Comparison of ENCODE assay signal across 21 mouse cellular contexts in the genomic region with DNA sequence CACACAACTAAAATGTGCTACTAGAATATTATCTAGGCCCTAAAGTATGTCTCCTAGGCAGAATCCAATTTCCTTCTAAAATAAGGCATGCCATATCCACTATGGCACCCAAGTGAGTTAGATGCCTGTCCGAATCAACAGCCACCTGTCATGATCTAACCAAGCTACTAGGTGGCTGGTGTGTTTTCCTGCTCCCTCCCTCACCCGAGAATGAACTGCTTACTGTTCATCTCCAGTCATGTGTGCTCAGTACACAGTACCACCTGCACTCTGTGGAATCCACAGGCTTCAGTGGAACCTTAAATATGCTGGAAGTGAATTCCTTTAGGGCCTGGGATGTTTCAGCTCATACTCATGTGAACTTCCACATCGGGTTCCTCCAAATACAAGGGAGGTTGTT.
DNase-seq lines count a peak whose midpoint lies in the region; ATAC-seq and TF ChIP-seq lines count a peak whose summit lies in the region.
"Had no signal": no experiment of that assay in that cellular context is flagged by ENCODE, and none has a peak within 500 bp of the region (broad histone marks: within the 10 kb centered on the region; RNA-seq: fewer than 3 reads in every experiment).

No protein-coding gene starts in this region.

- no peaks in the 10 kb centered on the region for H3K9me3 ChIP-seq in hindbrain, embryonic 10.5 days
- no peaks in the 10 kb centered on the region for H3K9me3 ChIP-seq in hindbrain, embryonic 13.5 days
- H3K9me3 ChIP-seq in midbrain, postnatal 0 days (ENCODE audit: low read length), result no peaks in the 10 kb centered on the region
- no peaks in the 10 kb centered on the region for H3K9me3 ChIP-seq in midbrain, embryonic 15.5 days
- H3K9me3 ChIP-seq in heart, embryonic 10.5 days, result no peaks in the 10 kb centered on the region
- H3K9me3 ChIP-seq: forebrain, embryonic 13.5 days; limb, embryonic 12.5 days; liver, embryonic 13.5 days; neural tube, embryonic 15.5 days had no signal

- WGBS in hindbrain, embryonic 10.5 days, result 78% methylated on average over 3 of the region's 3 CpGs
- WGBS in hindbrain, embryonic 13.5 days, result 75% methylated on average over 3 of the region's 3 CpGs
- 80% methylated on average over 3 of the region's 3 CpGs for WGBS in midbrain, postnatal 0 days
- 69% methylated on average over 3 of the region's 3 CpGs for WGBS in midbrain, embryonic 15.5 days
- 77% methylated on average over 3 of the region's 3 CpGs for WGBS in heart, embryonic 10.5 days

- no peaks in the 10 kb centered on the region for H3K27me3 ChIP-seq in hindbrain, embryonic 10.5 days (ENCODE audit: insufficient read depth, poor library complexity, severe bottlenecking)
- no peaks in the 10 kb centered on the region for H3K27me3 ChIP-seq in hindbrain, embryonic 13.5 days
- no peaks in the 10 kb centered on the region for H3K27me3 ChIP-seq in midbrain, postnatal 0 days (ENCODE audit: insufficient read depth, low read length)
- H3K27me3 ChIP-seq in midbrain, embryonic 15.5 days (replicated peaks), result no peaks in the 10 kb centered on the region
- no peaks in the 10 kb centered on the region for H3K27me3 ChIP-seq in heart, embryonic 10.5 days (ENCODE audit: insufficient read depth, poor library complexity, severe bottlenecking)
- H3K27me3 ChIP-seq: forebrain, embryonic 13.5 days; limb, embryonic 12.5 days; liver, embryonic 13.5 days; neural tube, embryonic 15.5 days had no signal

- H3K4me1 ChIP-seq in hindbrain, embryonic 10.5 days (replicated peaks), result peaks cover 19% of the 10 kb centered on the region
- H3K4me1 ChIP-seq in hindbrain, embryonic 13.5 days (replicated peaks), result no peaks in the 10 kb centered on the region
- no peaks in the 10 kb centered on the region for H3K4me1 ChIP-seq in midbrain, postnatal 0 days (ENCODE audit: insufficient read depth, low read length)
- H3K4me1 ChIP-seq in midbrain, embryonic 15.5 days, result peaks cover 2% of the 10 kb centered on the region; the same call in 1 of the 2 replicates
- H3K4me1 ChIP-seq in heart, embryonic 10.5 days, result no peaks in the 10 kb centered on the region
- H3K4me1 ChIP-seq: limb, embryonic 12.5 days; liver, embryonic 13.5 days; neural tube, embryonic 15.5 days had no signal

- H3K36me3 ChIP-seq in hindbrain, embryonic 10.5 days, result no peaks in the 10 kb centered on the region
- no peaks in the 10 kb centered on the region for H3K36me3 ChIP-seq in hindbrain, embryonic 13.5 days
- no peaks in the 10 kb centered on the region for H3K36me3 ChIP-seq in midbrain, postnatal 0 days (ENCODE audit: insufficient read depth, low read length)
- H3K36me3 ChIP-seq in midbrain, embryonic 15.5 days (replicated peaks), result no peaks in the 10 kb centered on the region
- H3K36me3 ChIP-seq in heart, embryonic 10.5 days, result no peaks in the 10 kb centered on the region
- H3K36me3 ChIP-seq: limb, embryonic 12.5 days; liver, embryonic 13.5 days; neural tube, embryonic 15.5 days had no signal

- H3K9ac ChIP-seq in hindbrain, embryonic 13.5 days, result no peak overlapping the region
- H3K9ac ChIP-seq in midbrain, postnatal 0 days (replicated peaks; ENCODE audit: low read length, poor library complexity, severe bottlenecking), result no peak overlapping the region
- no peak overlapping the region for H3K9ac ChIP-seq in midbrain, embryonic 15.5 days
- H3K9ac ChIP-seq: forebrain, embryonic 13.5 days; limb, embryonic 12.5 days; liver, embryonic 13.5 days; neural tube, embryonic 15.5 days had no signal

- no peak for TF ChIP-seq CTCF in midbrain, postnatal 0 days (IDR thresholded peaks at IDR 0.05)

- ATAC-seq in hindbrain, embryonic 13.5 days (ENCODE audit: low FRiP score), result no peak
- ATAC-seq in midbrain, postnatal 0 days (ENCODE audit: low FRiP score), result no peak
- no peak for ATAC-seq in midbrain, embryonic 15.5 days (replicated peaks)

- H3K4me2 ChIP-seq in hindbrain, embryonic 13.5 days, result no peak overlapping the region
- no peak overlapping the region for H3K4me2 ChIP-seq in midbrain, postnatal 0 days (ENCODE audit: low read depth, low read length, poor library complexity, severe bottlenecking)
- H3K4me2 ChIP-seq in midbrain, embryonic 15.5 days, result no peak overlapping the region
- H3K4me2 ChIP-seq: forebrain, embryonic 13.5 days; heart, embryonic 11.5 days; limb, embryonic 12.5 days; liver, embryonic 13.5 days; neural tube, embryonic 15.5 days had no signal

- no peak overlapping the region for H3K4me3 ChIP-seq in hindbrain, embryonic 10.5 days
- H3K4me3 ChIP-seq in hindbrain, embryonic 13.5 days, result no peak overlapping the region
- no peak overlapping the region for H3K4me3 ChIP-seq in midbrain, postnatal 0 days (ENCODE audit: low read depth, low read length)
- H3K4me3 ChIP-seq in midbrain, embryonic 15.5 days, result no peak overlapping the region
- H3K4me3 ChIP-seq in heart, embryonic 10.5 days, result no peak overlapping the region
- H3K4me3 ChIP-seq: forebrain, embryonic 13.5 days; limb, embryonic 12.5 days; liver, embryonic 13.5 days; neural tube, embryonic 15.5 days had no signal

- DNase-seq in hindbrain, embryonic 10.5 days (ENCODE audit: low spot score), result no peak
- DNase-seq in midbrain, postnatal 0 days (ENCODE audit: low spot score), result peak; percentile 55
- DNase-seq in cerebellum, adult 8-10 months, result peak; percentile 75
- DNase-seq in cerebellum, postnatal 36 days, result peak; percentile 65 to 74
- no peak for DNase-seq in urinary bladder, postnatal 4 days (ENCODE audit: low spot score in 2 of 2)
- no peak for DNase-seq in heart, embryonic 10.5 days (ENCODE audit: low spot score)
- DNase-seq: adrenal gland, postnatal 25 days; gastrocnemius, postnatal 10 days; kidney, adult 2 months; liver, embryonic 13.5 days; lung, adult 2 months; lung, postnatal 14 days; right cerebral cortex, postnatal 25 days; spleen, adult 18-20 months had no signal

- H3K27ac ChIP-seq in hindbrain, embryonic 10.5 days, result 0 out of 2 replicates have a peak overlapping the region, but pooled peaks have one; percentile 30
- H3K27ac ChIP-seq in hindbrain, embryonic 13.5 days, result no peak overlapping the region
- H3K27ac ChIP-seq in midbrain, postnatal 0 days (ENCODE audit: low read depth, low read length), result no peak overlapping the region
- no peak overlapping the region for H3K27ac ChIP-seq in midbrain, embryonic 15.5 days
- H3K27ac ChIP-seq in heart, embryonic 10.5 days, result no peak overlapping the region
- H3K27ac ChIP-seq: forebrain, embryonic 13.5 days; kidney, postnatal 0 days; limb, embryonic 12.5 days; liver, embryonic 13.5 days; neural tube, embryonic 15.5 days had no signal

Comparison
In these comparisons a context has a peak if more than half of its experiments do, and no peak if none do; other contexts are left out.
1. DNase-seq: peak in midbrain, postnatal 0 days (single experiment), cerebellum, adult 8-10 months (single experiment) and cerebellum, postnatal 36 days (2 of 2); none in hindbrain, embryonic 10.5 days (single experiment), urinary bladder, postnatal 4 days (0 of 2) and heart, embryonic 10.5 days (single experiment).